Mouse (Mus musculus) intestine, embryonic 15.5 days (tissue): Measurements from ENCODE around the gene Gm11983. TPM values are rescaled to one million over a fixed set of nuclear protein-coding genes. Genes with fewer than 3 reads are reported as not detected.
"Not testable (repeated sequence)": the region's sequence is repeated elsewhere in the genome, so short reads cannot be mapped to it uniquely, and the experiment has no call there.

Experiments used
- ATAC-seq: fragments of 200-750 bp; cut with Nextera tagmentation; 2 replicates; pipeline ENCODE4 v1.8.0; 2017; ENCODE audit warnings: moderate TSS enrichment, moderate library complexity
- H3K27ac ChIP-seq: fragments of 300-500 bp; sonication (generic); 2 replicates; pipeline ENCODE4 v1.5.1; 2015; ENCODE audit warnings: mild to moderate bottlenecking, inconsistent platforms
- H3K27me3 ChIP-seq: fragments of 300-500 bp; sonication (generic); replicated peaks from 2 replicates; pipeline ENCODE4 v1.6.1; 2015; ENCODE audit warnings: inconsistent platforms
- H3K36me3 ChIP-seq: fragments of 300-500 bp; sonication (generic); 2 replicates; pipeline ENCODE4 v1.6.1; 2015; ENCODE audit warnings: inconsistent platforms
- H3K4me1 ChIP-seq: fragments of 300-500 bp; sonication (generic); replicated peaks from 2 replicates; pipeline ENCODE4 v1.6.1; 2015; ENCODE audit warnings: inconsistent platforms
- H3K4me2 ChIP-seq: fragments of 300-500 bp; sonication (generic); replicated peaks from 2 replicates; pipeline ENCODE4 v1.6.1; 2015; ENCODE audit warnings: mild to moderate bottlenecking, inconsistent platforms
- H3K4me3 ChIP-seq: fragments of 300-500 bp; sonication (generic); replicated peaks from 2 replicates; pipeline ENCODE4 v1.5.1; 2015; ENCODE audit warnings: inconsistent platforms
- H3K9ac ChIP-seq: fragments of 300-500 bp; sonication (generic); 2 replicates; pipeline ENCODE4 v1.6.1; 2015; ENCODE audit warnings: inconsistent platforms
- H3K9me3 ChIP-seq: fragments of 300-500 bp; sonication (generic); 2 replicates; pipeline ENCODE4 v1.6.1; 2016; ENCODE audit warnings: inconsistent platforms
- WGBS: fragments of 180-500 bp; shearing (Covaris S2); methylation state at CpG from one replicate; pipeline ENCODE4 v1.1.7; 2015; 5-methylcytosine and 5-hydroxymethylcytosine counted together
- polyA plus RNA-seq: library from polyadenylated mRNA; unstranded; fragments of >200 nt; fragmentation: Nextera tagmentation; extraction: Ambion mirVana; gene quantifications from 2 replicates; pipeline ENCODE4 v1.2.1, GENCODE M21; 2015

Gm11983 gene
- polyA plus RNA-seq, 1 experiment from 2014 or later = not detected

DNA sequence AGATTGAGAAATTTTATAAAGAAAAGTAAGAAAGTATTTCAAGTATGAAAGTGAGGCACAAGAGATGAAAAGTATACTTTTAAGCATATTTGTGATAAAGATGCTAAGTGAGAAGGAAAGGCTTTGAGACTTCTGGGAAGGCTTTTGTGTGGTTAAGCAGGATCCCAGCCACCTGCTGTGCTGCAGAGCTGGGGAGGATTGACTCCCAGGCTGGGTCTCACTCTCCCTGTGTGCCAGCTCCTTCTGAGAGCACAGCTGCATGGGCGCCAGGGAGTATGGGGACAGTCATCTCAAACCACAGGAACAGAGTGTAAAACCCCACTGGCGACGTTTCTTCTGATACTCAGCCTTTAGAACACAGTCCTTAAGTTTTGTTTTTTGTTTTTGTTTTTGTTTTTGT is 3.3 kb upstream of the Gm11983 start:
- Histone ChIP-seq H3K36me3 (no peaks in the 10 kb centered on the region), H3K4me2 (no peak overlapping the region), H3K27me3 (no peaks in the 10 kb centered on the region), H3K9ac (no peak overlapping the region), H3K9me3 (no peaks in the 10 kb centered on the region), H3K27ac (no peak overlapping the region), H3K4me3 (no peak overlapping the region), H3K4me1 (no peaks in the 10 kb centered on the region)
- no peak for ATAC-seq
- 88% methylated on average over 3 of the region's 3 CpGs for WGBS

DNA sequence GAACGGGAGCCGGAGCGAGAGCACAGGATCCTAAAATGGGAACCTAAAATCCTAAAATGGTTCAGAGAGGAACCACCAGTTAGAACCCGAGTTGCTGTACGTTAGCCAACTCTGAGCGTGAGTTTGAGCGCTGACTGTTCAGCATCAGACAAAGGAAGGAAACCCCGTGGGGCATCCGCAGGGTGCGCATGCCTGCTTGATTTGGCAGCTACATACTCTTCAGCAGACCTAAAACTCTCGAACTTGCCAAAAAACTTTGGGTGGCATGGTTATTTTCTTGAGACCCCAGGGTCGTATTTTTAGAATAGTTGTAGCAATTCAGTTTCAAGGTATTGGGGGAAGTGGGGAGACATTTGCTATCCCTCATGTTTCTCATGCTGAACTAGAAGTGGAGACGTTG is 2.8 kb downstream of the Gm11983 start:
- Histone ChIP-seq H3K9ac (no peak overlapping the region), H3K27me3 (no peaks in the 10 kb centered on the region), H3K9me3 (no peaks in the 10 kb centered on the region), H3K4me1 (no peaks in the 10 kb centered on the region), H3K4me2 (no peak overlapping the region), H3K36me3 (no peaks in the 10 kb centered on the region), H3K4me3 (no peak overlapping the region), H3K27ac (no peak overlapping the region)
- 78% methylated on average over 13 of the region's 13 CpGs for WGBS
- no peak for ATAC-seq

DNA sequence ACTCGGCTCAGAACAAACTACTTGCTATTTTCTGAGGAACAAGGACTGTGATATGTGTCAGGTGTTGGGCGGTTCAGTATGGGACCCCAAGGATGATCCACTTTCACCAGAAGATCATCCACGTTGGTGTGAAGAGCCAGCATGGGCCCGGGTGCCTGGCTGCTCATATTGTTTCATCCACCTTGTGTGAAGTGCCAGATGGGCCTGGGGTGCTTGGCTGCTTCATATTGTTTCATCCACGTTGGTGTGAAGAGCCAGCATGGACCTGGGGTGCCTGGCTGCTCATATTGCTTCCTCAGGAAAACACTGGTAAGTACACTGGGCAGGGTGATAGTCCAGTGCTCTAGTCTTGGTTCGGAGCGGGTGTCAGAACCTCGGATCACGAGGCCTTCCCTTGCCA is 3.7 kb downstream of the Gm11983 start:
- Histone ChIP-seq H3K4me3 (no peak overlapping the region), H3K27me3 (no peaks in the 10 kb centered on the region), H3K4me2 (no peak overlapping the region), H3K36me3 (no peaks in the 10 kb centered on the region), H3K9me3 (no peaks in the 10 kb centered on the region), H3K27ac (no peak overlapping the region), H3K9ac (no peak overlapping the region), H3K4me1 (no peaks in the 10 kb centered on the region)
- no peak for ATAC-seq
- 91% methylated on average over 9 of the region's 9 CpGs for WGBS

DNA sequence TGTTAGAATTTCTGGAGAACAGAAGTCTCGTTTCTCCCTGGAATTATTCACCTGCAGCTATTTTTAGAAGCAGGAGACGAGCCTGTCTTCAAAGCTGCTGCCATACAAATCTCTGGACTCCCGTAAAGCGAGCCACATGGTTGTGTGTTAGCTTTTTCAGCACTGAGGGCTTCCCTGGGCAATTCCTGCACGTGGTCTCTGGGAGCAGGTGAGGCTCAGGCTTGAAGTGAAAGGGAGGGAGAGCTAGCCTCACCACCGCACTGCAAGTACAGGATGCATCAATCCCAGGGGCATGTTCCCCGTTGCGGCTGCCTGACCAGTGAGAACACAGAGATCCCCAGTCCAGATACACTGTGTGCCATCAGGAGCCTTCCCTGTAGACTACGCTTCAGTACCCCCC is 5.5 kb downstream of the Gm11983 start:
- H3K9me3 ChIP-seq = no peaks in the 10 kb centered on the region
- no peaks in the 10 kb centered on the region for H3K4me1 ChIP-seq
- H3K27me3 ChIP-seq = no peaks in the 10 kb centered on the region
- H3K36me3 ChIP-seq = no peaks in the 10 kb centered on the region
- WGBS = 59% methylated on average over 9 of the region's 9 CpGs
- H3K9ac ChIP-seq = no peak overlapping the region
- H3K27ac ChIP-seq = no peak overlapping the region
- no peak for ATAC-seq
- H3K4me2 ChIP-seq = no peak overlapping the region
- no peak overlapping the region for H3K4me3 ChIP-seq

DNA sequence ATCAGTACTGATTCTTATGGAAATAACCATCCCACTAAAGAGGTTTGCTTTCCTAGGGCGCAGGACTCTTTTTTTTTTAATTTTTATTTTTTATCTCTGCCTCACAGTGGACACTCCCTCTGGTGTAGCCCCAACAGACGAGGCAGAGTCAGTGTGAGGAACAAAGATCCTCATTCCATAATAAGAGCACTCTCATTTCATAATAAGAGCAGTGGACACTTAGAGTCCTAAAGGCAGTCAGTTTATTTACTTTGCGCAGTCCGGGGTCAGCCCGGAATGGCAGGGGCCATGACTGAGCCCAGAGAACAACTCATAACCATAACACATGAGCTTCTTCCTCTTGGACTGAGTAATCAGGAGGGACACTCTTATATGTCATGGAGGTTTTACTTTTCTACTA is 9.3 kb downstream of the Gm11983 start:
- H3K4me1 ChIP-seq = no peaks in the 10 kb centered on the region
- ATAC-seq = no peak
- no peaks in the 10 kb centered on the region for H3K36me3 ChIP-seq
- H3K4me3 ChIP-seq = no peak overlapping the region
- H3K27me3 ChIP-seq = no peaks in the 10 kb centered on the region
- no peak overlapping the region for H3K27ac ChIP-seq
- 26% methylated on average over 5 of the region's 5 CpGs for WGBS
- H3K9ac ChIP-seq = no peak overlapping the region
- no peaks in the 10 kb centered on the region for H3K9me3 ChIP-seq
- no peak overlapping the region for H3K4me2 ChIP-seq

DNA sequence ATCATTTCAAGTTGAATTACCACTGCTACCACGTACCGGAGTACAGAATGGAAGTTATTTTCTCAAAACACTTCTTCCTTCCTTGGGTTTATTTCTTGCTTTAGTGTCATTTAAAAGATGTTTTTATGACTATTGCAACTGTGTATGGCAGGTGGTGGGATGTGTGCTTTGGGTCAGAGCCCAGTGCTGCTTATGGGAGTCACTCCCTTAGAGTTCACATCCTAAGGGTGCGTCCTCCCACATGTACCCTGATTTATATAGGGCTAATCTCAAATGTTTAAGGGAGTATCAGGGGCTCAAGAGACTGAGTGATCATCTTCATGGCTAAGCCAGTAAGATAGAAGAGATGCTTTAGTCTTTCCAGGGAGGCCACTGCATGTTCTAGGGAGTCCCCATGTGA is 11.3 kb downstream of the Gm11983 start:
- WGBS = 84% methylated on average over 3 of the region's 3 CpGs
- no peak overlapping the region for H3K4me2 ChIP-seq
- no peak overlapping the region for H3K27ac ChIP-seq
- H3K4me1 ChIP-seq = no peaks in the 10 kb centered on the region
- no peak overlapping the region for H3K4me3 ChIP-seq
- H3K36me3 ChIP-seq = no peaks in the 10 kb centered on the region
- no peak overlapping the region for H3K9ac ChIP-seq
- ATAC-seq = no peak
- H3K9me3 ChIP-seq = no peaks in the 10 kb centered on the region
- no peaks in the 10 kb centered on the region for H3K27me3 ChIP-seq

DNA sequence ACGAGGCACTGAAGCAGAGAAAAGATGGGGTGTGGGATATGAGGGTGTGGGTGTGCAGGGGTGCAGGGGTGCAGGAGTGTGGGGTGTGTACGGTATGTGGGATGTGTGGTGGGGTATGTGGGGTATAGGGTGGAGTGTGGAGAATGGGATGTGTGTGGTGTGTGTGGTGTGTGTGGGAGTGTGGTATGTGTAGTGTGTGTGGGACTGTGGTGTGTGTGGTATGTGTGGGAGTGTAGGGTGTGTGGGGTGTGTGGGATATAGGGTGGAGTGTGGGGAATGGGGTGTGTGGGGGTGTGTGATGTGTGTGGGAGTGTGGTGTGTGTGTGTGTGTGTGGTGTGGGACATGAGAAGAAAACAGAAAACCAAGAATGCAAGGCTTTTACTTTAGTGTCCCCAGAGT is 14.3 kb downstream of the Gm11983 start:
- Histone ChIP-seq H3K36me3 (no peaks in the 10 kb centered on the region), H3K4me3 (no peak overlapping the region), H3K27me3 (no peaks in the 10 kb centered on the region), H3K9me3 (no peaks in the 10 kb centered on the region), H3K4me1 (no peaks in the 10 kb centered on the region), H3K27ac (no peak overlapping the region), H3K9ac (no peak overlapping the region), H3K4me2 (no peak overlapping the region)
- ATAC-seq = no peak
- 86% methylated on average over 2 of the region's 2 CpGs for WGBS

DNA sequence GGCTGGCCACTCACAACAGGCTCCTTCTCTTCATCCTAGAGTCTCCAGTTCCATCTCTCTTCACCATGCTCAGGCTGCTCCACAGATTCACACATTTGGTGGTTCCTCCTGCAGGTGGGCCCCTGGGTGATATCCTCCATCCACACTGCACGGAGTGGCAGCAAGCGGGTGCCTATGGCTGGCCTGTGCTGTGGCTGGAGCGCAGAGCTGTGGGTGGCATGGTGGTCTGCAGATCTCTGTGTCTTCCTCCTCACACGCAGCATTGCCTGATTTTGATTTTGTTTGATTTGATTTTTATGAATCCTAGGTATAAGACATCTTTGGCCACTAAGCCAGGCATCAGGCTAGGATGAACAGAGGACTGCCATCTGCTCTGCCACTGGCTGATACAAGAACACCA is 23.0 kb downstream of the Gm11983 start:
- Histone ChIP-seq H3K4me1 (no peaks in the 10 kb centered on the region), H3K27ac (no peak overlapping the region), H3K4me3 (no peak overlapping the region), H3K9me3 (no peaks in the 10 kb centered on the region), H3K9ac (no peak overlapping the region), H3K4me2 (no peak overlapping the region), H3K27me3 (no peaks in the 10 kb centered on the region), H3K36me3 (no peaks in the 10 kb centered on the region)
- no peak for ATAC-seq
- WGBS = 90% methylated on average over 4 of the region's 4 CpGs

DNA sequence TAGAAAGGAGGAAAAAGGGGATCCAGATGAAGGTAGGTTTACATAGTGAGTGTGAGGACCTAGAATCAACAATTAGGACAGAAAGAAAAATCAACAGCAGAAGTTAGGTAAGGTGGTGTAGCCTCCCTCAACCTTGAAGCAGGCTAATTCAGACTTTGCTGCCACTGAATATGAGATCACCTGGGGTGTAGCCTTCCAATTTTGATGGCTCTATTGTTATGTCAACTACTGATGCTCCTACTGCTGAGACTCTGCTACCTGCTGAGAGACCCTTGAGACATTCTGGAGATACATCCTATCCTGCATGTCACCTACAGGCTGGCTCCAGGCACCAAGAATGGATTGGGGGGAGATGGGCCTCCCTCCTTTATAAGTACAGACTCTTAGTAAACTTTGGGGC is 34.6 kb downstream of the Gm11983 start:
- not testable (repeated sequence) for H3K4me3 ChIP-seq, H3K9ac ChIP-seq, H3K4me2 ChIP-seq, H3K27ac ChIP-seq, H3K36me3 ChIP-seq, ATAC-seq, H3K4me1 ChIP-seq, H3K9me3 ChIP-seq, H3K27me3 ChIP-seq

DNA sequence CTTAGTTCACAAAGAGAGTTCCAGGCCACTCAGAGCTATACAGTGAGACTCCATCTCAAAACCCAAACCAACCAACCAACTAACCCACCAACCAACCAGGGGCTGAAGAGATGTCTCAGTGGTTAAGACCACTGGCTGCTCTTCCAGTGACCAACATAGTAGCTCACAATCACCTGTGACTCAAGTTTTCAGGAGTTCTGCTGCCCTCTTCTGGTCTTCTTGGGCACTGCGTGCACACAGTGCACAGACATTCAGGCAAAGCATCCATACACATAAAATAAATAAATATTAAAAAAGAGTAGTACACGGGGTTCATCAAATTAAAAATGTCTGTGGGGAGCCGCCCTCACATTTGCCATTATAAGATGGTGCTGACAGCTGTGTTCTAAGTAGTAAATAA is 46.8 kb downstream of the Gm11983 start:
- no peak overlapping the region for H3K4me2 ChIP-seq
- WGBS = 94% methylated on average over 3 of the region's 3 CpGs
- H3K9ac ChIP-seq = no peak overlapping the region
- no peak for ATAC-seq
- no peaks in the 10 kb centered on the region for H3K27me3 ChIP-seq
- H3K36me3 ChIP-seq = no peaks in the 10 kb centered on the region
- no peaks in the 10 kb centered on the region for H3K9me3 ChIP-seq
- no peak overlapping the region for H3K27ac ChIP-seq
- H3K4me1 ChIP-seq = no peaks in the 10 kb centered on the region
- H3K4me3 ChIP-seq = no peak overlapping the region

Other genes starting within 250 kb of the Gm11983 start
- 6.2 and 6.3 TPM in 2 replicates for gene Nacad, start 231.6 kb downstream of the Gm11983 start, polyA plus RNA-seq
- 56.3 and 57.6 TPM in 2 replicates for gene Tbrg4, start 211.6 kb downstream of the Gm11983 start, polyA plus RNA-seq
- gene Wap, start 199.0 kb downstream of the Gm11983 start, polyA plus RNA-seq = not detected in 2 replicates
- gene Ramp3, start 179.1 kb downstream of the Gm11983 start, polyA plus RNA-seq = 5.4 and 6.1 TPM in 2 replicates
- 0.96 and 1.1 TPM in 2 replicates for gene Adcy1, start 225.8 kb upstream of the Gm11983 start, polyA plus RNA-seq